ENCODE assay signal across 8 mouse cellular contexts in genomic region chr2:90940233-90941229, GRCm38 (mm10). TPM values are rescaled to one million over a fixed set of nuclear protein-coding genes. Genes with fewer than 3 reads are reported as not detected.
DNase-seq lines count a peak whose midpoint lies in the region; ATAC-seq lines count a peak whose summit lies in the region.

Celf1 (plus strand) TSS chr2:90940382.

- H3K4me2 ChIP-seq in intestine, embryonic 14.5 days (ENCODE audit: low read length), result peak within 1 kb of the TSS; percentile 62

- peak within 1 kb of the TSS; percentile 92 for H3K27ac ChIP-seq in intestine, embryonic 14.5 days (ENCODE audit: low read depth)
- H3K27ac ChIP-seq in midbrain, embryonic 10.5 days (replicated peaks), result peak within 1 kb of the TSS; percentile 98

- under 1% methylated on average over 106 of the region's 113 CpGs for WGBS in intestine, embryonic 14.5 days
- WGBS in midbrain, embryonic 10.5 days, result under 1% methylated on average over 92 of the region's 113 CpGs

- H3K4me3 ChIP-seq in intestine, embryonic 14.5 days (ENCODE audit: low read depth, low read length), result peak within 1 kb of the TSS; percentile 96
- H3K4me3 ChIP-seq in midbrain, embryonic 10.5 days, result peak within 1 kb of the TSS; percentile 99

- H3K4me1 ChIP-seq in intestine, embryonic 14.5 days (replicated peaks; ENCODE audit: control insufficient read depth, insufficient read depth, low read length), result peaks cover 18% of the 10 kb centered on the region
- H3K4me1 ChIP-seq in midbrain, embryonic 10.5 days, result peaks cover 31% of the 10 kb centered on the region

- no peaks in the 10 kb centered on the region for H3K9me3 ChIP-seq in intestine, embryonic 14.5 days (ENCODE audit: control insufficient read depth, low read length)
- no peaks in the 10 kb centered on the region for H3K9me3 ChIP-seq in midbrain, embryonic 10.5 days (replicated peaks)

- peak within 1 kb of the TSS; percentile 91 for H3K9ac ChIP-seq in intestine, embryonic 14.5 days (ENCODE audit: low read length)

- DNase-seq in adrenal gland, adult 18-20 months (ENCODE audit: low spot score in 2 of 2), result peak; percentile 79 to 82
- DNase-seq in embryo, embryonic 10.5 days (ENCODE audit: low spot score), result peak; percentile 93
- peak; percentile 88 for DNase-seq in gastrocnemius, postnatal 25 days
- DNase-seq in intestine, embryonic 14.5 days (ENCODE audit: low spot score), result peak; percentile 85
- DNase-seq in left cerebral cortex, postnatal 36 days (ENCODE audit: low spot score in 2 of 2), result peak; percentile 82 to 89
- DNase-seq in midbrain, embryonic 10.5 days (ENCODE audit: low spot score), result peak; percentile 86
- peak; percentile 68 to 78 for DNase-seq in right cerebral cortex, postnatal 36 days (ENCODE audit: low spot score in 2 of 2)
- DNase-seq in yolk sac, embryonic 10.5 days (ENCODE audit: low spot score), result peak; percentile 87

- intact Hi-C loops in left cerebral cortex, postnatal 36 days (cut with DNase I), result loop anchor here (2.0 to 5.0 kb wide), 3 partner anchors 24 to 114 kb away; partner anchors contain the start of gene Psmc3

- H3K36me3 ChIP-seq in intestine, embryonic 14.5 days (ENCODE audit: control insufficient read depth, insufficient read depth, low read length), result no peaks in the 10 kb centered on the region
- H3K36me3 ChIP-seq in midbrain, embryonic 10.5 days, result peaks cover 6% of the 10 kb centered on the region; the same call in 1 of the 2 replicates

- peak; percentile 93 for ATAC-seq in intestine, embryonic 14.5 days (replicated peaks; ENCODE audit: low FRiP score, low TSS enrichment, low read depth)

- no peaks in the 10 kb centered on the region for H3K27me3 ChIP-seq in intestine, embryonic 14.5 days (replicated peaks; ENCODE audit: control insufficient read depth, insufficient read depth, low read length)
- H3K27me3 ChIP-seq in midbrain, embryonic 10.5 days (ENCODE audit: low read depth, poor library complexity, severe bottlenecking), result no peaks in the 10 kb centered on the region

RNA-seq across cellular contexts. Expression of gene Celf1, which starts in this region (rescaled TPM):
- 10 to 100 TPM; 90.5 to 97.3 TPM for total RNA-seq in adrenal gland, adult 18-20 months (2021)
- 10 to 100 TPM; 39.5 to 54.5 TPM for total RNA-seq in gastrocnemius, postnatal 25 days (2021)
- polyA plus RNA-seq in intestine, embryonic 14.5 days (2014; fragmentation: Nextera tagmentation; extraction: Ambion mirVana), result 70.6 and 73.7 TPM in 2 replicates
- total RNA-seq in left cerebral cortex, postnatal 36 days (2021), result 100 to 1,000 TPM; 145 to 163 TPM
- 148 and 158 TPM in 2 replicates for polyA plus RNA-seq in midbrain, embryonic 10.5 days (2016; fragmentation: Nextera tagmentation; extraction: Ambion mirVana)

Comparison
In these comparisons a context has a peak if more than half of its experiments do, and no peak if none do; other contexts are left out.
1. Peak in every context shown above with its lines: DNase-seq, ATAC-seq, H3K4me3 ChIP-seq and H3K27ac ChIP-seq.